Mouse (Mus musculus): ENCODE results near the gene Chaf1a.

Chaf1a gene

DNA sequence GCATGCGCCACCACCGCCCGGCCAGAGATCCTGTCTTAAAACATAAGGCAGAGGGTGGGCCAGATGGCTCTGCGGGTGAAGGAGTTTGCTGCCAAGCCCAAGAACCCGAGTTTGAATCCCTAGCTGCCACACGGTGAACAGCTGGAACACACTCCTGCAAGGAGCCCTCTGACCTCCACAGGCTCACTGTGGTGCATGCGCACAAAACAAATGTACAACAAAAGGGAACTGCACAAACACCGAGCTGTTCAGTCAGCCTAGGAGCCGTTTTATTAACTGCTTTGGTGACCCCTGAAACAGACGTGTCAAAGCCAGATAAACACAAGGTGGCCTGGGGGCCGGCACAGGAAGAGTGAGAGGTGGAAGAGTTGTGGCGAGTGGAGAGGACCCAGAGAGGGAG, 79.2 kb downstream of the Chaf1a start:
- DNase-seq (ENCODE audit: low spot score in 2 of 2) = no peak

DNA sequence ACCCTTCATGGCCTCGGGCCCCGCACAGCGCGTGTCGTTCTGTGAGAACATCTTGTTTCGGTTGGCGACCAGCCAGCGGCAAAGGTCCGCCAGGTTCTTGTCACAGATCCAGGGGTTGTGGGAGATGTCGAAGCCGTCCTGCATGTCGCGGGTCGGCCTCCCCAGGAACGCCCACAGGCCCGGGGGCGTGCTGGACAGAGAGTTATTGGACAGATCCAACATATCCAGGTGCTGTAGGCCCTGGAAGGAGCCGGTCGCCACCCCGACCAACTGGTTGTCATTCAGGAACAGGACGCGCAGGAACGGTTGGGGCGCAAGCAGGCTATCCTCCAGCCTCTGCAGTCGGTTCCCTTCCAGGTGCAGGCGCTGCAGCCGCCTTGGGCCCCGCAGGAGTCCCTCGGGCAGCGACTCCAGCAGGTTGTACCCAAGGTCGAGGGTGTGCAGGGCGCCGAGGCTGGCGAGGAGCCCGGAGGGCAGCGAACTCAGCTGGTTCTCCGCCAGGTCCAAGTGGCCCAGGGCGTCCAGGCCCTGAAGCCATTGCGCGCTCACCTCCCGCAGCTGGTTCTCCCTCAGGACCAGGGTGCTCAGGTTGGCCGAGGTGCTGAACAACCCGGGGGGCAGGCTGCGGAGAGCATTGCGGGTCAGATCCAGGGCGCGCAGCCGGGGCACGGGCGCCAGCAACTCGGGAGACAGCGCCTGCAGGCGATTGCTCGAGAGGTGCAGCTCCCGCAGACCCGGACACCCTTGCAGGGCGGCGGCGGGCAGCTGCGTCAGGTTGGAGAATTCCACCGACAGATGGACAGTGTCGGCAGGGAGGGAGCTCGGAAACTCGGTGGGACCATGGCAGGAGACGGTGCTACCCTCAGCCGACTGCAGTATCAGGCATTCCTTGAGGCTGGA, 80.0 kb downstream of the Chaf1a start:
- DNase-seq (ENCODE audit: low spot score in 2 of 2) = no peak

DNA sequence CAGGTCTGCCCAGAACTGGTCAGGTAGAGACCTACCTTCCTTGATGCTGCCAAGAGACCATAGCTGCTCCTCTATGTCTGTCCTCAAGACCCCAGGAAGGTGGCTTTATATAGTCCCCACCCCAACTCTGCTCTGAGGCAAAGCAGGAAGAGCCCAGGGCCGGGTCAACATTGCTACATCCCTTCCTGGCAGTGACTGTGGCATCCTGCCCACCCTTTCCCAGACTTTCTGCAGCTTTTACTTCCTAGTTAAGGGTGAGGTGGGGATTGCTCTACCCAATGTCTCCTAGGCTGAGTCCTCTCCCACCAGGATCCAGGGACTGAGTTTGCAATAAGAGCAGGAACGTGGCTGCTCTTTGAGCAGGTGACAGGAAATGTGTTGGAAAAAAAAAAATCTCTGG, 81.6 kb downstream of the Chaf1a start, which contains the start of gene Lrg1:
Lrg1 (minus strand) TSS at position 176 of the 400 bp plus-strand sequence.
- no peak for DNase-seq (ENCODE audit: low spot score in 2 of 2)
